Mouse (Mus musculus) heart, embryonic 12.5 days (tissue): ENCODE measurements around the gene Gm10283. TPM values are rescaled to one million over a fixed set of nuclear protein-coding genes. Genes with fewer than 3 reads are reported as not detected.
"Not testable (repeated sequence)": the region's sequence is repeated elsewhere in the genome, so short reads cannot be mapped to it uniquely, and the experiment has no call there.

Experiments
- ATAC-seq: fragments of 200-750 bp; cut with Nextera tagmentation; 2 replicates; pipeline ENCODE4 v1.8.0; 2017; ENCODE audit warnings: moderate TSS enrichment, moderate library complexity; ENCODE audit not compliant: insufficient number of reproducible peaks, low FRiP score
- H3K27ac ChIP-seq: fragments of 300-500 bp; sonication (generic); 2 replicates; pipeline ENCODE4 v1.5.1; 2016; ENCODE audit warnings: mild to moderate bottlenecking, moderate library complexity; ENCODE audit not compliant: poor library complexity, severe bottlenecking
- H3K27me3 ChIP-seq: fragments of 300-500 bp; sonication (generic); replicated peaks from 2 replicates; pipeline ENCODE4 v1.6.1; 2016; ENCODE audit warnings: mild to moderate bottlenecking, moderate library complexity
- H3K36me3 ChIP-seq: fragments of 300-500 bp; sonication (generic); 2 replicates; pipeline ENCODE4 v1.6.1; 2016; ENCODE audit warnings: mild to moderate bottlenecking, moderate library complexity
- H3K4me1 ChIP-seq: fragments of 300-500 bp; sonication (generic); replicated peaks from 2 replicates; pipeline ENCODE4 v1.6.1; 2016; ENCODE audit warnings: mild to moderate bottlenecking
- H3K4me2 ChIP-seq: fragments of 300-500 bp; sonication (generic); 2 replicates; pipeline ENCODE4 v1.6.1; 2016; ENCODE audit warnings: mild to moderate bottlenecking, moderate library complexity
- H3K4me3 ChIP-seq: fragments of 300-500 bp; sonication (generic); 2 replicates; pipeline ENCODE4 v1.5.1; 2016; ENCODE audit warnings: mild to moderate bottlenecking
- H3K9ac ChIP-seq: fragments of 300-500 bp; sonication (generic); 2 replicates; pipeline ENCODE4 v1.6.1; 2016; ENCODE audit warnings: mild to moderate bottlenecking, moderate library complexity
- H3K9me3 ChIP-seq: fragments of 300-500 bp; sonication (generic); replicated peaks from 2 replicates; pipeline ENCODE4 v1.6.1; 2016; ENCODE audit warnings: mild to moderate bottlenecking, moderate library complexity
- WGBS: fragments of 180-500 bp; shearing (Covaris S2); methylation state at CpG from one replicate; pipeline ENCODE4 v1.1.7; 2016; 5-methylcytosine and 5-hydroxymethylcytosine counted together
- polyA plus RNA-seq: library from polyadenylated mRNA; unstranded; fragments of >200 nt; fragmentation: Nextera tagmentation; extraction: Ambion mirVana; gene quantifications from 2 replicates; pipeline ENCODE4 v1.2.1, GENCODE M21; 2016

Gene Gm10283
- not detected in 2 replicates for polyA plus RNA-seq

DNA sequence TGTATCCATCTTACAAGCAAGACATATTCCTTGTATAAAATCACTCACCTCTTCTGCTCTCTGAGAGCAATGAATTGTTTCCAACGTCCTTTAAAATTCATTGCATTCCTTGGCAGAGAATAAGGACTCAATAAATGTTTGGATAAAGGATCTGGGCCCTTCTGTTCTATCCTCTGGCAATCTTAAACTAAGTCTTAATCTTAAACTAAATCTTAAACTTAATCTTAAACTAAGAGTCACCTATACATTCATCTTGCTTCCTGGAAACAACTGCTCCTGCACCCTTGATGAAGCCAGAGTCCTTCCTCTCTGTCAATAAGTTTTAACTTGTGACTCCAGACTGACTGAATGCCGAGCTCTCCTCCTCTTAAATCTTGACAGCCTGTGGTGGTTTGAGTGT lies at the start of gene Gm10283:
Gm10283 (minus strand) TSS at position 101 of the 400 bp plus-strand sequence.
- H3K4me1 ChIP-seq: no peaks in the 10 kb centered on the region
- no peak within 1 kb of the TSS for H3K27ac ChIP-seq
- H3K27me3 ChIP-seq: no peaks in the 10 kb centered on the region
- H3K4me2 ChIP-seq: no peak within 1 kb of the TSS
- 43% methylated on average over 2 of the region's 2 CpGs for WGBS
- no peak for ATAC-seq
- no peaks in the 10 kb centered on the region for H3K36me3 ChIP-seq
- no peak within 1 kb of the TSS for H3K9ac ChIP-seq
- H3K9me3 ChIP-seq: no peaks in the 10 kb centered on the region
- H3K4me3 ChIP-seq: no peak within 1 kb of the TSS

DNA sequence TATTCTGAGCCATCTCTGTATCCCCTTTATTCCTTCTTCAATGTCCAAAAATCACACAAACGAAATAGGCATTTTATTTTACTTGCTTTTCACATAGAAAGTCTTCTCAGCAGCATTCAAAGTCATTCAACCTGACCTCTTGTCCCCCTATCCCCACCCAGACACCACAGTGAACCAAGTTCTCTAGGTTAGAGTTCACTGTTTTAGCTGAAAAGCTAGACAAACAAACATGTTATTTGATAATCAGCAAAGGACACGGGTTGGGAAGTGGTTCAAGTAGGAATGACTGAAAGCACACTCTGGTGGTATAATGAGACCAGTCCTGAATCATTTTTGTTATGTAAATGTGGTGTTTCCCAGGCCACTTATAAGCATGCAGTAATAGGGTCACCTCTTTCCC lies 31.9 kb upstream of the Gm10283 start:
- WGBS: 59% methylated on average over 2 of the region's 2 CpGs
- Histone ChIP-seq H3K27me3 (no peaks in the 10 kb centered on the region), H3K27ac (no peak overlapping the region), H3K9ac (no peak overlapping the region), H3K4me3 (no peak overlapping the region), H3K4me1 (no peaks in the 10 kb centered on the region), H3K36me3 (no peaks in the 10 kb centered on the region), H3K4me2 (no peak overlapping the region), H3K9me3 (peaks cover 3% of the 10 kb centered on the region; the same call in 1 of the 2 replicates)
- ATAC-seq: no peak

DNA sequence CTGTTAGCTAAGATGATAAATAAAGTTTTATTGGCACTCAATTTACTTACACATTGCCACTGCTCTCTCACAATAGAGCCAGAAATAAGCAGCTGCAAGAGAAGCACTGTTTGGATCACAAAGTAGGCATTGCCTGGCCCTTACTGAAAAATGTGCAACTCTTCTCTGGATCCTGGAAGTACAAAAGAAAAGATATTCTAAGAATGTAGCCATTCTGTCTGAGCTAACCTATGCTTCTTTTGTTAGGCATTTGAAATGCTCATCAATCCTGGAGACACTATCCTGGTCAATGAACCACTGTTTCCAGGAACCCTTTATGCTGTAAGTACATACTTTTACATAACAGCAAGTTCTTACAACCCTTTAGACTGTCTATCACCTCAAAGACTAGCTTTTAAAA lies 15.3 kb upstream of the Gm10283 start:
- Histone ChIP-seq H3K27me3 (no peaks in the 10 kb centered on the region), H3K4me3 (no peak overlapping the region), H3K9me3 (no peaks in the 10 kb centered on the region), H3K4me2 (no peak overlapping the region), H3K36me3 (no peaks in the 10 kb centered on the region), H3K27ac (no peak overlapping the region), H3K9ac (no peak overlapping the region), H3K4me1 (no peaks in the 10 kb centered on the region)
- no peak for ATAC-seq

DNA sequence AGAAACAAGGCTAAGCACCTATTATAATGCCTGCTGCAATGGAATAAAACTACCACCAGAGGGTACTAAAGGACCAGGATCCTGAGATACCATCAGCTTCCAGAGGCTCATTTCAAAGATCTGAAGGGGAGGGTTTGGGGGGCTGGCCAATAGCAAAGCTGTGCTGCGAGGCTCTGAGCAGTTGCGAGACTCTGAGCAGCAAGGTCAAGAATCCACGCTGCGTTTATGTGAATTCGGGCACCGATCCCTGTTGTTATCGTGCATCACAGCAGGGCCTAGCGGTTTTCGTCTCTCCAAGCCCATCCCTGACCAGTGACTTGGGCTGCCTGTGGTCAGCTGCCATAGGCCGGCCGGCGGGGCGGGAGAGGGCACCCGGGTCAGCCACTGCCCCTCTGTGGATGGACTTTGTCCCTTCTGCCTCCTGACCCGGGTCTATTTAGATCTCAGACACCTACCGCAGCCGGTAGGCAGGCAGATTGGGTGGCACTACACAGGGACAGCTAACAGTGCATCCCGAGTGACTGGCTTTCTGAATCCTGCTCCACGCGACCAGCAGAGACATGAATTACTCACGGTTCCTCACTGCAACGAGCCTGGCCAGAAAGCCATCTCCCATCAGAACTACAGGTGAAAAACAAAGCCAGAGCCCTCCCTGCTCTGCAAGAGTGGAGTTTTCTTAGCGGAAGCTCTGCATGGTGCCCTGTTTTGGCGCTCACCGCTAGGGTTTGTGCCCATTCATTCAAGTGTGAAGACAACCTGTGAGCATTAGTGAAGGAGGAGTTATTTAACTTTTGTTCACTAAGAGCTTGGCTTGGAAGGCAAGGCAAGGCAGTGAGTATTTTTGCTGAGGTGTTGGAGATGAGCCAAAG lies 2.9 kb upstream of the Gm10283 start, which contains the start of gene Aadat:
Aadat (plus strand) TSS at position 280 of the 869 bp plus-strand sequence.
- no peaks in the 10 kb centered on the region for H3K27me3 ChIP-seq
- peak within 1 kb of the TSS; percentile 69 for H3K9ac ChIP-seq
- H3K9me3 ChIP-seq: no peaks in the 10 kb centered on the region
- H3K4me2 ChIP-seq: peak within 1 kb of the TSS; percentile 86
- ATAC-seq: peak; percentile 81
- peak within 1 kb of the TSS; percentile 56 for H3K4me3 ChIP-seq
- no peak within 1 kb of the TSS for H3K27ac ChIP-seq
- H3K4me1 ChIP-seq: no peaks in the 10 kb centered on the region
- 1% methylated on average over 25 of the region's 25 CpGs for WGBS
- no peaks in the 10 kb centered on the region for H3K36me3 ChIP-seq

DNA sequence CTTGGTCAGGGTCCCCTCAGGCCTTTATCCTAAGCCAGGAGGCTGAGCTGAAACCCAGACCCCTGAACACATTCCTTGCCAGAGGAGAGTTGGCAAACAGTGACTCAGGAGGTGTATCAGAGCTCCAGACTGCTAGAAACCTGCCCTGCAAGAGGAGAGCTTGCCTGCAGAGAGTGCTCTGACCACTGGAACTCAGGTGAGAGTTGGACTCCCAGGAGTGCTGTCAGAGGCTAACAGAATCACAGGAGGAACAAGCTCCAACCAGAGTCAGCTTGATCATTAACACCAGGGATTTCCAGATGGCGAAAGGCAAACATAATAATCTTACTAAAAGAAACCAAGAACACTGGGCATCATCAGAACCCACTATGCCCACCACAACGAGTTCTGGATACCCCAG lies 8.0 kb downstream of the Gm10283 start:
- ATAC-seq, H3K4me1 ChIP-seq, H3K9me3 ChIP-seq, H3K4me2 ChIP-seq, H3K9ac ChIP-seq, H3K36me3 ChIP-seq, H3K27me3 ChIP-seq, H3K27ac ChIP-seq, H3K4me3 ChIP-seq: not testable (repeated sequence)
- WGBS: 73% methylated on average over 2 of the region's 2 CpGs

DNA sequence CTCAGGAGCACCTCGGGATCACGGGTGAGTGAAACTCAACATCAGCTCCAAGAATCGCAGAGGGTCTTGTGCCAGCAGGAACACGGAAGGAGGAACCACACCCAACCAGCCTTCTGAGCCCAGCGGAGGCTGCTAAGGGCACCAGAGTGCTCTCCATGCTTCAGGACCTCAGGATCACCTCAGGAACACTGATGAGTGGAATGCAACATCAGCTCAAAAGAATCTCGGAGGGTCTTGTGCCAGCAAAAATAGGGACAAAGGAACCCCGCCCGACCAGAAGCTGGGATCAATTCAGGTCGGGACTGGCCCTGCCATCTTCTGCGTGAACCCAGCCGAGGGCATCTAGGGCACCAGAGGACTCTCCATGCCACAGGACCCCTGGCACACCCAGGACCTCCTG lies 8.4 kb downstream of the Gm10283 start:
- Histone ChIP-seq H3K27ac (no peak overlapping the region), H3K27me3 (no peaks in the 10 kb centered on the region), H3K36me3 (no peaks in the 10 kb centered on the region), H3K4me2 (no peak overlapping the region), H3K9me3 (no peaks in the 10 kb centered on the region), H3K4me3 (no peak overlapping the region), H3K4me1 (0 out of 2 replicates have a peak, but pooled peaks cover 4% of the 10 kb centered on the region), H3K9ac (no peak overlapping the region)
- no peak for ATAC-seq
- WGBS: 85% methylated on average over 11 of the region's 11 CpGs

DNA sequence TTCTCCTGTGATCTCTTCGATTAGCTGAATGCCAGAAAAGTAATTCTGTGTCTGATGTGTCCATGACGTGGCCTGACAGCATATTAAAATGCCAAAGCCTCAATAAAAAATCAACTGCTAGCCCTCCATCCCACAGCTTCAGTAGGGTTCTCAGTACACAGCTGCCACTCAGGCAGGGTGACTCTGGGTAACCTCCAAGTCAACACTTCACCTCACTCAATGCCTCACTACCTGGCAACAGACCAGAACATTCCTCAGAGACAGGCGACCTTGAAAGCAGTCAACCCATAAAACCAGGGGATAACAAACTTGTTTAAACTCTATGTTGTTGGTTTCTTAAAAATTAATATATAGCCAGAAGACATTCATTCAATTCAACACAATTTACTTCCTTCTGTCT lies 10.5 kb downstream of the Gm10283 start:
- H3K9me3 ChIP-seq: no peaks in the 10 kb centered on the region
- H3K9ac ChIP-seq: no peak overlapping the region
- H3K36me3 ChIP-seq: no peaks in the 10 kb centered on the region
- no peaks in the 10 kb centered on the region for H3K27me3 ChIP-seq
- H3K4me2 ChIP-seq: no peak overlapping the region
- H3K4me3 ChIP-seq: no peak overlapping the region
- 53% methylated on average over 3 of the region's 3 CpGs for WGBS
- H3K4me1 ChIP-seq: 0 out of 2 replicates have a peak, but pooled peaks cover 4% of the 10 kb centered on the region
- no peak for ATAC-seq
- no peak overlapping the region for H3K27ac ChIP-seq

DNA sequence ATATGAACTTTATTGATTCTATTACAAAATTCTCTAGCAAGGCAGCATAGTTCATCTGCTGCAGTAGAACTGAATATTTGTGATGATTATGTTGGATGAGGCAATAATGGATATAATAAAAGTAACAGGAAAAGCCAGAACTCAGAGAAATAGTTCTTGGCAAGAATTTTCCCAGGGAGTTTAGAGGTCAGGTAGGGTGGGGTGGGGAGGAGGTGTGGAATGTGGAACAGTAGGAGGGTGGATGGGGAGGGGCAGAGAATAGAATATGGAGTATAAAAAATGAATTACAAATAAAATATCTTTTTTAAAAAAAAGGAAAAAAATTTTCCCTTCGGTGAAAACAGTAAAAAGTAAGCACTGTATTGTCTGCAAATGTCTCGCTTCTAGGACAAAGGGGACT lies 11.1 kb downstream of the Gm10283 start:
- Histone ChIP-seq H3K4me1 (0 out of 2 replicates have a peak, but pooled peaks cover 4% of the 10 kb centered on the region), H3K9ac (no peak overlapping the region), H3K36me3 (no peaks in the 10 kb centered on the region), H3K27me3 (no peaks in the 10 kb centered on the region), H3K27ac (no peak overlapping the region), H3K9me3 (no peaks in the 10 kb centered on the region), H3K4me3 (no peak overlapping the region), H3K4me2 (no peak overlapping the region)
- 82% methylated on average over 2 of the region's 2 CpGs for WGBS
- no peak for ATAC-seq

DNA sequence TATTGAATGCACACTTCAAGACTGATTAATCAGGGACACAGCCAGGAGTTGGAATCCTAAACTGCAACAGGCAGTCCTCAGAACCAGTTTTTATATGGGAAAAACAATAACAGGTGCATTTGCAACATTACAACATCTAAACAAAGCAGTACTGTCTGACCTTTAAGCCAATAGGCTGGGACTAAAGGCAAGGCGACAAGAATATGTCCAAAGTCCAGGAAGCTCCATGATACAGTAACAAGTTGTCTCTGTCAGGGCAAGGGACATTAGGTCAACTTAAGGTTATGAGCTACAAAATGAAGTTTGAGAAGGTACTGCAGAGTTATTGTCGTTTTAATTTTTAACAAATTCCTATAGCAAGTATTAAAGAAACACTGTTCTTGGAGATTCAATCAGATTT lies 12.9 kb downstream of the Gm10283 start:
- 66% methylated on average over 2 of the region's 2 CpGs for WGBS
- H3K9ac ChIP-seq: no peak overlapping the region
- no peak overlapping the region for H3K27ac ChIP-seq
- ATAC-seq: no peak
- no peak overlapping the region for H3K4me2 ChIP-seq
- no peaks in the 10 kb centered on the region for H3K27me3 ChIP-seq
- H3K4me1 ChIP-seq: 0 out of 2 replicates have a peak, but pooled peaks cover 4% of the 10 kb centered on the region
- no peaks in the 10 kb centered on the region for H3K9me3 ChIP-seq
- no peaks in the 10 kb centered on the region for H3K36me3 ChIP-seq
- no peak overlapping the region for H3K4me3 ChIP-seq

DNA sequence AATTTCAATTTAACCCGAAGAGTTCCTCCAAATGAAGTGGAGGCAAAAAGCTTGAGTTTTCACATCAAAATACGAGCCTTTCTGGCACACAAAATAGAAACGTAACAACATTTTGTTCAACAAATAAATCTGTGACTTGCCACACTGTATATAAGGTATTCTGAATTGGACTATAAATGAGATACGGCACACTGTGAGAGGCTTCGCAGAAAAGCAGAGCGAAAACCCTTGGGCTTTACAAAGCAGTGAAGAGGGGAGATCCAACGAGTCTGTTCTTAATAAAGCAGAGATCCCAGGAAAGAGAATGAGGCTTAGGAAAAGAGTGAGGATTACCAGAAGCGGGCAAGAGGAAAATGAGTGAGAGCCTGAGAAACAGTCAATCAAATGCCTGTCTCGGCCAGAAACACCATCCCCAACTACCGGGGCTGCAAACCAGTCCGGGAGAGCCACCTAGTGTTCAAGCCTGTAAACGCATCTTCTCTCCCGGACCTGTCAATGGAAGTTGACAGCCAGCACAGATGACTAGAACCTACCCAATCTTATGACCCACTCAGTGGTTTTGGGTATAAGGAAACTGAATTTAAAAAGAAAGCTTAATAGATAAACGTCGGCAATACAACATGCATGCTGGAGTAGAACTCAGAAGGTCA lies 36.2 kb downstream of the Gm10283 start:
- Histone ChIP-seq H3K4me3 (no peak overlapping the region), H3K4me2 (no peak overlapping the region)
- no peak for ATAC-seq

DNA sequence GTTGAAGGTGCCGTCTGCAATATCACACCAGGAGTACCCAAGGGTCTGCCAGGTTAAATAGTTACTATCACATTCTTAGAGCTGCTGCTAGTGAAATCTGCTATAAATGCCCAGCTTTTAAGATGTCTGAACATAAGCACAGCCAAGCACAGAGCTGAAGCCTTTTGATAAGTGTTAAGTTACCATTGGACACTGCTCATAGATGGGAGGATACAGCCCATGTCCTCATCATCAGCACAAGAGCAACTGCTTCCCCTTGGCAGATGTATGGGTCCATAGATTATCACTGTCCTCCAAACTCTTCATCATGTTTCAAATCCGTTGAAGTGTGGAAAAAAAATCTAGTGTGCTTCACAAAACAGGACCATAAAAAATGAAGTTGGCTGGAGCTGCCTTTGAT lies 53.7 kb downstream of the Gm10283 start:
- Histone ChIP-seq H3K27ac (no peak overlapping the region), H3K36me3 (no peaks in the 10 kb centered on the region), H3K4me2 (no peak overlapping the region), H3K9me3 (no peaks in the 10 kb centered on the region), H3K4me1 (no peaks in the 10 kb centered on the region), H3K27me3 (no peaks in the 10 kb centered on the region), H3K4me3 (no peak overlapping the region), H3K9ac (no peak overlapping the region)
- ATAC-seq: no peak
- WGBS: 58% methylated on average over 2 of the region's 2 CpGs

More for the DNA sequence above, 36.2 kb downstream of the Gm10283 start:
- H3K27me3 ChIP-seq: no peaks in the 10 kb centered on the region
- no peaks in the 10 kb centered on the region for H3K36me3 ChIP-seq
- H3K4me1 ChIP-seq: no peaks in the 10 kb centered on the region
- WGBS: 36% methylated on average over 15 of the region's 15 CpGs
- H3K9ac ChIP-seq: no peak overlapping the region
- no peak overlapping the region for H3K27ac ChIP-seq
- no peaks in the 10 kb centered on the region for H3K9me3 ChIP-seq
